Mouse (Mus musculus) heart, postnatal 0 days (tissue): ENCODE results near the gene Rnf186.

Source experiments
- CTCF ChIP-seq: IDR thresholded peaks from 2 replicates; pipeline ENCODE4 v1.5.1; 2016; ENCODE audit warnings: antibody characterized with exemption, control low read depth, low read depth
- EP300 ChIP-seq: IDR thresholded peaks from 2 replicates; pipeline ENCODE4 v1.6.1; 2016; ENCODE audit warnings: antibody characterized with exemption, low read depth

DNA sequence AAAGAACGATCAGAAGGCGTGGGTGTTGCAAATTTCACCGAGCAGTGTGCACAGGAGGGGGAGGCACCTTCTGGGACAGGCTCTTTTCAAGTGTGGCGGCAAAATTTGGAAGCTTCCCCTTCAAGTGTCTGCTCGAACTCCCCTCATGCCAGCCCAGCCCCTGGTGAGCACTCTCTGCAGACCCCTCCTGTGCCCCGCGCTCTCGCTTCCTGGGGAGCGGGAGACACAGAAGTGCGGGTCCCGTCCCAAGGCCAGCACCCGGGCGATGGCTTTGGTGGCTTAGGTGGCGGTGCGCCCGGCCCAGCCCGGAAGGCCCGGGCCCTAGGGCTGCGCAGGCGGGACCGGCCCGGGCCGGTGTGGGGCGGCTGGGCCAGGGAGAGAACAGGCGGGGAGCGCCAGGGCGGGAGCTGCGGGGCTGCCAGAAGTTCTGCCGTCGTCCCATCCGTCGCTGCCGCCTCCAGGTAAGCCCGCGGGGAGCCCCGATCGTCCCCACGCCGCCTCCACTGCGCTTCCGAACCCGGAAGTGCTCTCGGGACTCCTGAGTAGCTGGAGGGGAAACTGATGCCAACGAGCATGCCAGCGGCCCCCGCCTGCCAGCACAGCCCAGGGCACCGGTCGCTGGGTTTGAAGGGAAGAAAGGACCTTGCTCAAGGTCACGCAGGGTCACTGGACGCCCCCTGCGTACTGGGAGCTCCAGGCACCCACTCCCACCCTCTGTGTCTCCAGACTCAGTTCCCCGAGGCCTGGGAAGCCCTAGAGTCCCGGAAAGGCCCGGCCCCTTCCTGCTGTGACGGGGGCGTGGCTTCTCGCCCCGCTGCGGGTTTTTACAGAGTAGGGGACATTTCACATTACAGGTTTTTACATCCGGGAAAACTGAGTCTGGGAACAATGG lies 6.2 kb downstream of the Rnf186 start, which contains the start of gene Tmco4:
- TF ChIP-seq EP300 (no peak), CTCF (no peak)
